Mouse (Mus musculus): ENCODE data around the gene Chd3. TPM values are rescaled to one million over a fixed set of nuclear protein-coding genes. Genes with fewer than 3 reads are reported as not detected.

Gene Chd3
- polyA plus RNA-seq, 1 experiment = 134 TPM

- Histone ChIP-seq H3K27ac (ENCODE audit: insufficient read depth, low read depth, low read length) (peak overlapping the region; percentile 96), H3K4me1 (ENCODE audit: control insufficient read depth, insufficient read depth, low read length) (peaks cover 18% of the 10 kb centered on the region), H3K4me3 (ENCODE audit: insufficient read depth, low read length) (peak overlapping the region; percentile 50)
- TF ChIP-seq POLR2A (IDR thresholded peaks at IDR 0.05; ENCODE audit: borderline replicate concordance, low read depth, low read length) = no peak
- TF ChIP-seq CTCF (IDR thresholded peaks at IDR 0.05; ENCODE audit: low read depth, low read length) = no peak
Observed at GRCm38 (mm10) chr11:69365722-69366121, 3.5 kb downstream of the Chd3 start.

- Histone ChIP-seq H3K4me3 (ENCODE audit: insufficient read depth, low read length) (peak overlapping the region; percentile 31), H3K4me1 (ENCODE audit: control insufficient read depth, insufficient read depth, low read length) (peaks cover 18% of the 10 kb centered on the region), H3K27ac (ENCODE audit: insufficient read depth, low read depth, low read length) (peak overlapping the region; percentile 96)
- TF ChIP-seq POLR2A (IDR thresholded peaks at IDR 0.05; ENCODE audit: borderline replicate concordance, low read depth, low read length) (no peak), CTCF (IDR thresholded peaks at IDR 0.05; ENCODE audit: low read depth, low read length) (no peak)
Observed at GRCm38 (mm10) chr11:69364910-69365309, 4.3 kb downstream of the Chd3 start.

- TF ChIP-seq POLR2A (IDR thresholded peaks at IDR 0.05; ENCODE audit: borderline replicate concordance, low read depth, low read length) (no peak), CTCF (IDR thresholded peaks at IDR 0.05; ENCODE audit: low read depth, low read length) (no peak)
- H3K4me3 ChIP-seq (ENCODE audit: insufficient read depth, low read length) = peak overlapping the region; percentile 31
- peaks cover 18% of the 10 kb centered on the region for H3K4me1 ChIP-seq (ENCODE audit: control insufficient read depth, insufficient read depth, low read length)
- H3K27ac ChIP-seq (ENCODE audit: insufficient read depth, low read depth, low read length) = peak overlapping the region; percentile 96
Observed at GRCm38 (mm10) chr11:69364376-69364775, 4.8 kb downstream of the Chd3 start.

GRCm38 (mm10) chr11:69362479-69362878 is 6.7 kb downstream of the Chd3 start:
- TF ChIP-seq CTCF (IDR thresholded peaks at IDR 0.05; ENCODE audit: low read depth, low read length) (no peak), POLR2A (IDR thresholded peaks at IDR 0.05; ENCODE audit: borderline replicate concordance, low read depth, low read length) (no peak)
- H3K4me3 ChIP-seq (ENCODE audit: insufficient read depth, low read length) = no peak overlapping the region
- peaks cover 18% of the 10 kb centered on the region for H3K4me1 ChIP-seq (ENCODE audit: control insufficient read depth, insufficient read depth, low read length)
- H3K27ac ChIP-seq (ENCODE audit: insufficient read depth, low read depth, low read length) = no peak overlapping the region

GRCm38 (mm10) chr11:69362021-69362420 is 7.2 kb downstream of the Chd3 start:
- TF ChIP-seq CTCF (IDR thresholded peaks at IDR 0.05; ENCODE audit: low read depth, low read length) (no peak), POLR2A (IDR thresholded peaks at IDR 0.05; ENCODE audit: borderline replicate concordance, low read depth, low read length) (no peak)
- H3K4me3 ChIP-seq (ENCODE audit: insufficient read depth, low read length) = no peak overlapping the region
- no peak overlapping the region for H3K27ac ChIP-seq (ENCODE audit: insufficient read depth, low read depth, low read length)
- peaks cover 18% of the 10 kb centered on the region for H3K4me1 ChIP-seq (ENCODE audit: control insufficient read depth, insufficient read depth, low read length)

GRCm38 (mm10) chr11:69357690-69358089 is 11.5 kb downstream of the Chd3 start:
- no peak overlapping the region for H3K27ac ChIP-seq (ENCODE audit: insufficient read depth, low read depth, low read length)
- TF ChIP-seq POLR2A (IDR thresholded peaks at IDR 0.05; ENCODE audit: borderline replicate concordance, low read depth, low read length) (no peak), CTCF (IDR thresholded peaks at IDR 0.05; ENCODE audit: low read depth, low read length) (no peak)
- H3K4me1 ChIP-seq (ENCODE audit: control insufficient read depth, insufficient read depth, low read length) = no peaks in the 10 kb centered on the region
- no peak overlapping the region for H3K4me3 ChIP-seq (ENCODE audit: insufficient read depth, low read length)

GRCm38 (mm10) chr11:69356544-69356943 is 12.7 kb downstream of the Chd3 start:
- no peaks in the 10 kb centered on the region for H3K4me1 ChIP-seq (ENCODE audit: control insufficient read depth, insufficient read depth, low read length)
- TF ChIP-seq CTCF (IDR thresholded peaks at IDR 0.05; ENCODE audit: low read depth, low read length) = no peak
- TF ChIP-seq POLR2A (IDR thresholded peaks at IDR 0.05; ENCODE audit: borderline replicate concordance, low read depth, low read length) = no peak
- H3K27ac ChIP-seq (ENCODE audit: insufficient read depth, low read depth, low read length) = no peak overlapping the region
- no peak overlapping the region for H3K4me3 ChIP-seq (ENCODE audit: insufficient read depth, low read length)

GRCm38 (mm10) chr11:69346441-69346840 is 22.8 kb downstream of the Chd3 start:
- Histone ChIP-seq H3K4me1 (ENCODE audit: control insufficient read depth, insufficient read depth, low read length) (no peaks in the 10 kb centered on the region), H3K27ac (ENCODE audit: insufficient read depth, low read depth, low read length) (no peak overlapping the region), H3K4me3 (ENCODE audit: insufficient read depth, low read length) (no peak overlapping the region)
- TF ChIP-seq POLR2A (IDR thresholded peaks at IDR 0.05; ENCODE audit: borderline replicate concordance, low read depth, low read length) (no peak), CTCF (IDR thresholded peaks at IDR 0.05; ENCODE audit: low read depth, low read length) (no peak)

- peak within 1 kb of the TSS; percentile 75 for H3K4me3 ChIP-seq (ENCODE audit: insufficient read depth, low read length)
- no peak for TF ChIP-seq POLR2A (IDR thresholded peaks at IDR 0.05; ENCODE audit: borderline replicate concordance, low read depth, low read length)
- TF ChIP-seq CTCF (IDR thresholded peaks at IDR 0.05; ENCODE audit: low read depth, low read length) = no peak
- H3K27ac ChIP-seq (ENCODE audit: insufficient read depth, low read depth, low read length) = no peak within 1 kb of the TSS
- H3K4me1 ChIP-seq (ENCODE audit: control insufficient read depth, insufficient read depth, low read length) = peaks cover 7% of the 10 kb centered on the region
Observed at GRCm38 (mm10) chr11:69340161-69341131, 28.8 kb downstream of the Chd3 start, which contains the start of gene Rnf227. Gene Rnf227, plus strand, starts transcription at chr11:69340461.

GRCm38 (mm10) chr11:69334796-69335195 is 34.4 kb downstream of the Chd3 start:
- TF ChIP-seq CTCF (IDR thresholded peaks at IDR 0.05; ENCODE audit: low read depth, low read length) (no peak), POLR2A (IDR thresholded peaks at IDR 0.05; ENCODE audit: borderline replicate concordance, low read depth, low read length) (no peak)
- Histone ChIP-seq H3K27ac (ENCODE audit: insufficient read depth, low read depth, low read length) (no peak overlapping the region), H3K4me1 (ENCODE audit: control insufficient read depth, insufficient read depth, low read length) (peaks cover 10% of the 10 kb centered on the region; the same call in 1 of the 2 replicates)

More at GRCm38 (mm10) chr11:69334796-69335195, 34.4 kb downstream of the Chd3 start:
- no peak overlapping the region for H3K4me3 ChIP-seq (ENCODE audit: insufficient read depth, low read length)
